In the genomic region with DNA sequence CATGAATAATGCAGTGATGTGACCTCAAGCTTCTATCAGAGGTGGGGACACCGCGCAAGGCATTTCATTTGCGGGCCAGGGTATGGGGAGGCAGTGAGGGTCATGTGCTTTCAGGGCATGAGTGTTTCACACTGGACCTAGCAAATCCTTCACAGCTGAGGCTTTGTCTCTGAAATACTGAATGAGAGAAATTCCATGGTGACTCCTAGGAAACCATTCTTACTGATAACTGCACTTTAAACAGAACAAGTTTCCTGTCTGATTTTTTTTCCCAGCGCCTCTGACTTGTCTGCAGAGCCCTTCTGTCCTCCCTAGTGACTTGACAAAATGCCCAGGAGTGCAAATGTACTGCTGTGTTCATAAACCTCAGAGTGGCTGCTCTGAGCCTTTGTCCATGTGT, we compare ENCODE assay signal across 14 mouse cellular contexts. TPM values are rescaled to one million over a fixed set of nuclear protein-coding genes. Genes with fewer than 3 reads are reported as not detected.
DNase-seq lines count a peak whose midpoint lies in the region; ATAC-seq lines count a peak whose summit lies in the region.
"Had no signal": no experiment of that assay in that cellular context is flagged by ENCODE, and none has a peak within 500 bp of the region (broad histone marks: within the 10 kb centered on the region; RNA-seq: fewer than 3 reads in every experiment).

No protein-coding gene starts in this region.

- H3K4me3 ChIP-seq in hindbrain, embryonic 16.5 days (ENCODE audit: low read length), result no peak overlapping the region
- H3K4me3 ChIP-seq: liver, embryonic 15.5 days had no signal

- H3K4me1 ChIP-seq in hindbrain, embryonic 16.5 days (ENCODE audit: control insufficient read depth, insufficient read depth, low read depth, low read length), result peaks cover 53% of the 10 kb centered on the region
- H3K4me1 ChIP-seq: liver, embryonic 15.5 days had no signal

- no peak overlapping the region for H3K9ac ChIP-seq in hindbrain, embryonic 16.5 days (ENCODE audit: low read depth, low read length)
- H3K9ac ChIP-seq: liver, embryonic 15.5 days had no signal

- peak overlapping the region; percentile 70 for H3K27ac ChIP-seq in hindbrain, embryonic 16.5 days (ENCODE audit: low read depth, low read length)
- H3K27ac ChIP-seq: liver, embryonic 15.5 days had no signal

- 0 out of 2 replicates have a peak, but pooled peaks cover 1% of the 10 kb centered on the region for H3K36me3 ChIP-seq in hindbrain, embryonic 16.5 days (ENCODE audit: control insufficient read depth, insufficient read depth, low read length)

- H3K4me2 ChIP-seq in hindbrain, embryonic 16.5 days (ENCODE audit: low read length), result no peak overlapping the region
- H3K4me2 ChIP-seq: liver, embryonic 15.5 days had no signal

- peak; percentile 27 to 31 for DNase-seq in heart, adult 18-20 months
- DNase-seq in heart, postnatal 4 days, result no peak
- DNase-seq in adipocyte (ENCODE audit: low spot score), result peak; percentile 57
- peak; percentile 53 for DNase-seq in embryo, embryonic 9.5 days (ENCODE audit: extremely low spot score)
- DNase-seq in spleen, postnatal 10 days (ENCODE audit: low spot score in 2 of 2), result no peak
- no peak for DNase-seq in yolk sac, embryonic 10.5 days (ENCODE audit: low spot score)
- no peak for DNase-seq in retina, postnatal 1 day
- DNase-seq: gastrocnemius, postnatal 36 days had no signal

- no peaks in the 10 kb centered on the region for H3K9me3 ChIP-seq in hindbrain, embryonic 16.5 days (ENCODE audit: control insufficient read depth, low read length)
- H3K9me3 ChIP-seq: liver, embryonic 15.5 days had no signal

- ATAC-seq in hindbrain, embryonic 16.5 days, result peak; percentile 62
- ATAC-seq: intestine, embryonic 16.5 days had no signal

- H3K27me3 ChIP-seq in hindbrain, embryonic 16.5 days (replicated peaks; ENCODE audit: control insufficient read depth, insufficient read depth, low read length), result no peaks in the 10 kb centered on the region
- H3K27me3 ChIP-seq: liver, embryonic 15.5 days had no signal

- 23% methylated on average over 4 of the region's 4 CpGs for WGBS in hindbrain, embryonic 16.5 days

RNA-seq across cellular contexts. Expression of a gene that starts 41.5 kb away (rescaled TPM):
- total RNA-seq in heart, adult 18-20 months (2021), result not detected
- not detected for total RNA-seq in heart, postnatal 4 days (2021)
- polyA plus RNA-seq in hindbrain, embryonic 16.5 days (2015; fragmentation: Nextera tagmentation; extraction: Ambion mirVana), result not detected in 2 replicates
- total RNA-seq: gastrocnemius, postnatal 36 days; left cerebral cortex, adult 18-20 months had no signal
- polyA plus RNA-seq: C2C12; intestine, embryonic 16.5 days; liver, embryonic 15.5 days; stomach, embryonic 16.5 days had no signal

Comparison
In these comparisons a context has a peak if more than half of its experiments do, and no peak if none do; other contexts are left out.
1. DNase-seq: peak in heart, adult 18-20 months (2 of 2), adipocyte (single experiment) and embryo, embryonic 9.5 days (single experiment); none in heart, postnatal 4 days (single experiment), spleen, postnatal 10 days (0 of 2), yolk sac, embryonic 10.5 days (single experiment) and retina, postnatal 1 day (single experiment).